Mouse (Mus musculus): Measurements from ENCODE around the gene Cacna1c.

DNA sequence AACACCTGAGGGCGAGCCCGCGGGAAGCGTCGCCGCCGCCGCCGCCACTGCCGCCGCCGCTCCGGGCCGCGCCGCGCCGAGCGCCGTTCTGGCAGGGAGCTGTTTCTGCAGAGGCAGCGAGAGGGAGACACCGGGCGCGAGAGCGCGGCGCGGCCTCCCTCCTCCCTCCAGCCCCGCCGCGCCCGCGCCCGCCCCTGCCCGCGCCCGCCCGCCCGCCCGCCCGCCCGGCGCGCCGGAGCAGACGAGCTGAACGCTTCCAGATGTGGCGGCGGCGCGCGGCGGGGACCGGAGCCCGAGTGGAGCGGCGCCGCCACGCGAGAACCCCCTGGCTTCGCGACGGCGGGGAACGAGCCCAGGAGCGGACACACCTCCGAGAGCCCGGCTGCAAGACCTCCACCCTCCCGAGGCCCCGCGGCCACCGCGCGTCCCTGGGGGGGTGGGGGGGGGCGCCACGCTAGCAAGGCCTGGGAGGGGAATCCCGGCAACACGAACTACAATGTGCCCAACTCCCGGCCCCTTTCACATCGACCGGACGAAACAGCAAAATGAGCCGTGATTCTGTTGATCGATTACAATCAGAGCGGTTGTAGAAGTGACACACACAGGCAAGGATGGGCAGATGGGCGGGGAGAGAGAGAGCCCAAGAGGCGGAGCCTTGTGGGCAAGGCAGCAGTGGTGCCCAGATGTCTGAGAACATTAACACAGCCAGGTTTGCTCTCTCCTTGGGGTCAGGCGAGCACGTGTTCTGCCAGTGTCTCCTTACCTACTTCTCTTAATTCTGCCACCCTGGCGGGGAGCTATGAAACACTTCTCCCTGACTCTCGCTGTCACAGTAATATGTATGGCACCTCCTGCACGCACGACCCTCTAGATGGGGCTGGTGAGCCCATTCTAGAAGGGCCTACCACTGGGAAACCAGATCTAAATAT lies 87.5 kb downstream of the Cacna1c start:
- TF ChIP-seq EP300 (IDR thresholded peaks at IDR 0.05; ENCODE audit: low read depth) (no peak), CTCF (IDR thresholded peaks at IDR 0.05; ENCODE audit: low read depth) (peak; percentile 58)

Data from liver, postnatal 0 days (tissue).